Mouse (Mus musculus) midbrain, embryonic 13.5 days (tissue): ENCODE measurements at regions not wholly inside any gene's neighbourhood (a gene's known extent, or its start where the extent isn't known, plus 50 kb on each side); places are given as distances from the start of the nearest gene placed in this dataset.

Source experiments
- ATAC-seq: fragments of 200-750 bp; cut with Nextera tagmentation; 2 replicates; pipeline ENCODE4 v1.8.0; 2017; ENCODE audit warnings: mild to moderate bottlenecking, moderate TSS enrichment, moderate library complexity
- H3K27ac ChIP-seq: fragments of 300-500 bp; sonication (generic); 2 replicates; pipeline ENCODE4 v1.5.1; 2015; ENCODE audit warnings: inconsistent platforms, mild to moderate bottlenecking, moderate library complexity
- H3K27me3 ChIP-seq: fragments of 300-500 bp; sonication (generic); 2 replicates; pipeline ENCODE4 v1.6.1; 2015; ENCODE audit warnings: mild to moderate bottlenecking, inconsistent platforms
- H3K36me3 ChIP-seq: fragments of 300-500 bp; sonication (generic); 2 replicates; pipeline ENCODE4 v1.6.1; 2015; ENCODE audit warnings: mild to moderate bottlenecking, inconsistent platforms
- H3K4me1 ChIP-seq: fragments of 300-500 bp; sonication (generic); replicated peaks from 2 replicates; pipeline ENCODE4 v1.6.1; 2015; ENCODE audit warnings: inconsistent platforms
- H3K4me2 ChIP-seq: fragments of 300-500 bp; sonication (generic); replicated peaks from 2 replicates; pipeline ENCODE4 v1.6.1; 2015; ENCODE audit warnings: moderate library complexity, mild to moderate bottlenecking, inconsistent platforms
- H3K4me3 ChIP-seq: fragments of 300-500 bp; sonication (generic); replicated peaks from 2 replicates; pipeline ENCODE4 v1.5.1; 2015; ENCODE audit warnings: mild to moderate bottlenecking, inconsistent platforms
- H3K9ac ChIP-seq: fragments of 300-500 bp; sonication (generic); replicated peaks from 2 replicates; pipeline ENCODE4 v1.6.1; 2015; ENCODE audit warnings: mild to moderate bottlenecking, inconsistent platforms
- H3K9me3 ChIP-seq: fragments of 300-500 bp; sonication (generic); 2 replicates; pipeline ENCODE4 v1.6.1; 2016; ENCODE audit warnings: mild to moderate bottlenecking, inconsistent platforms
- WGBS: fragments of 180-500 bp; shearing (Covaris S2); methylation state at CpG from one replicate; pipeline ENCODE4 v1.1.7; 2015; 5-methylcytosine and 5-hydroxymethylcytosine counted together

DNA sequence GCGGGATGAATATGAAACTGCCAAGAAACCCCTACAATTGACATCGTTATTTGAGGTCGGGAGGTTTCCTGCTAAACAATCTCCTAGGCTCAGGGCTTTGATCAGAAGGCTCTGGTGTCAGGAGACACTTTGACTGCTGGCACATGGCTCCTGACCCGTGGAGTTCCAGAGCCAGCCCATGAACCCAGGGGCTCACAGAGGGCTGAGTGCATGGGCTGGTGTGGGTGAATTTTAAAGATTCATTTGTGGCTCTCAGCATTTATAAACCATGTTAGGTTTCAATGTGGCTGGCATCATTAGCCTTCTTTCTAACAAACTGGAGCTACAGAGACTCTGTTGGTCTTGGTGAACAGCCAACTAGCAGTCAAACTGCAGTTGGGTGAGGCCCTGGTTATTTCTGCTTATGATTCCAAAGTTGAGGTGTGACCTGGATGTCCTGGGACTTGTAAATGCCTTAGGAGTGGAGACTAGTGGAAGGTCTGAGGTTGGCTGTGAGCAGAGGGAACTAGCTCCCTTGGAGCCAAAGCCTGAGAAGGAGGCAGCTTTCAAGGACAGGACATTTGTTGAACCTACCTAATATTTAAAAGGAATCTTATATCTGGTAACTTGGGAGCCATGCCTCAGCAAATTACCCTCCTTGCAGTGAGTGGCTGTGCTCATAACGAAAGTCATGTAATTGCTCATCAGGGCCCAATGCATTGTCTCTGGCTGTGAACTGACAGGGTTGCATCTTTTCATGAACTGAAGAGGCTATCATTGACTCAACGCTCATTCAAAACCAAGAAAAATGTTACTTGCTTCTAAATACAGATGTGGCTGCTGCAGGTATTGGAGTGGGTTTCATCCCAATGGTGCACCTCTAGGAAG is 108.0 kb upstream of the Mki67 start:
- no peak overlapping the region for H3K27ac ChIP-seq

DNA sequence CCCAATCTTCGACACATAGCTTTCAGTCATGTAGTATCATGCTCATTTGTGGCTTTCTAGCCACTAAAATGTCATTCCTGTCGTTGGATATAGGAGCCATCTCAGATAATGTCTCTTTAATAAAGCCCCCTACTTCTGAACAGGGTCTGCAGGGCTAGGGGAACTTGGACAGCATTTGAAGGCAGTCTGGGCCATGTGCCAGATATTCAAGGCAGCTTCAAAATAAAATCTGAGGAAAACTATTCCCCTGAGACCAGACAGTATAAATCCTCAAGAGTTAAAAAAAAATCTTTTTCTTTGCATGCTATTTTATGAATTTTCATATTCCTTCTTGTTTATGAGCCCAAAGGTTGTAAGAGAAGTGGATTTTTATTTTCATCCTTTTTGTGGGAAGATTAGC is 113.1 kb upstream of the Mki67 start:
- H3K27me3 ChIP-seq, result 0 out of 2 replicates have a peak, but pooled peaks cover 6% of the 10 kb centered on the region
- no peak for ATAC-seq
- H3K27ac ChIP-seq, result no peak overlapping the region
- no peak overlapping the region for H3K4me3 ChIP-seq
- 71% methylated on average over 2 of the region's 2 CpGs for WGBS
- H3K4me1 ChIP-seq, result peaks cover 25% of the 10 kb centered on the region
- H3K36me3 ChIP-seq, result no peaks in the 10 kb centered on the region
- H3K4me2 ChIP-seq, result no peak overlapping the region
- no peaks in the 10 kb centered on the region for H3K9me3 ChIP-seq
- no peak overlapping the region for H3K9ac ChIP-seq

More for the DNA sequence above, 108.0 kb upstream of the Mki67 start:
- Histone ChIP-seq H3K9ac (no peak overlapping the region), H3K9me3 (no peaks in the 10 kb centered on the region), H3K4me2 (no peak overlapping the region), H3K27me3 (0 out of 2 replicates have a peak, but pooled peaks cover 3% of the 10 kb centered on the region), H3K4me3 (no peak overlapping the region), H3K36me3 (no peaks in the 10 kb centered on the region), H3K4me1 (no peaks in the 10 kb centered on the region)
- 84% methylated on average over 6 of the region's 6 CpGs for WGBS
- ATAC-seq, result no peak

- Histone ChIP-seq H3K9me3 (no peaks in the 10 kb centered on the region), H3K27ac (peak overlapping the region; percentile 32; the same call in 1 of the 2 replicates), H3K9ac (no peak overlapping the region), H3K4me1 (peaks cover 41% of the 10 kb centered on the region), H3K4me2 (no peak overlapping the region), H3K36me3 (no peaks in the 10 kb centered on the region), H3K27me3 (peaks cover 22% of the 10 kb centered on the region), H3K4me3 (no peak overlapping the region)
- 56% methylated on average over 9 of the region's 9 CpGs for WGBS
- no peak for ATAC-seq
Measured at GRCm38 (mm10) chr7:135833425-135833824, 117.3 kb upstream of the Mki67 start.

DNA sequence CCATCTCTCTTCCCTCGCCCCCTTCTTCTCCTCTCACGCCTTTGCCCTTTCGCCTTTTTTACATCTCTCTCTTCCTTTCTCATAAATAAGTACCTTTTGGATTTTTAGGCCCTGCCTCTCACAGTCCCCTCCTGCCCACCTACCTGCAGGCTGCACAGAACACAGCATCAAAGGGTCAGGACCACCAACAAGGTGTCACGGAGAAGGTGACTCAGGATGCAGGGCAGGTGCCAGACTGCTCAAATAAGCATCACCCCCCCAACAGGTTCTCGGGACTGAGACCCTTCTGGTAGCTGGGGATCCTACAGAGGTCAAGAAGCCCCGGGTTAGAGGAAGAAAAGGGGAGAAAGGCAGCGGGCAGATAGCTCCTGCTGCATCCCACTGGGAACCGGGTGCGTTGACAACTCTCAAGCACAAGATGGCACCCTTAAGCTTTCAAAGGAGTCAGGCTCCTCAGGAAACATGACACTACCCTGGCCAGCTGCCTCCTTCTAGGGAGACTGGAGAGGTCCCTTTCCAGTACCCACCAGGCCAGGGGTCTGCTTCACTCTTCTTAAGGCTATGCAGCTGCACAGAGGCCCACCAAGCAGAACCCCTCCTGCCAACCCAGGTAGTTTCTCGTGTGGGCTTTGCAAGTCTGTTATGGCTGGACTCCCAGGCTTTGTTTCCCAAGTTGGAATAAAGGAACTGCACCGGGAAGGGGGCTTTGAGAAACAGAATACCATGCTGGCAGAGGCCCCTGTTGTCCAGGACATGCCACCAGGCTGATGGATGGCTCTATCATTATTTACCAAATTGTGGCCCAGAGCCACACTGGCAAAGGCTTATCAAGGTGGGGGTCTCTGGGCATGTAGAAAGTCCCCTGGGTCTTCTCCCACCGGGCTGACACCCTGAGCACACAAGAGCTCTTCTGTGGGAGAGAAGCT is 120.9 kb upstream of the Mki67 start:
- no peaks in the 10 kb centered on the region for H3K36me3 ChIP-seq
- H3K9ac ChIP-seq, result 0 out of 2 replicates have a peak overlapping the region, but pooled peaks have one; percentile 29
- no peak overlapping the region for H3K4me3 ChIP-seq
- H3K9me3 ChIP-seq, result no peaks in the 10 kb centered on the region
- H3K27me3 ChIP-seq, result peaks cover 27% of the 10 kb centered on the region
- 44% methylated on average over 12 of the region's 12 CpGs for WGBS
- peaks cover 31% of the 10 kb centered on the region for H3K4me1 ChIP-seq
- H3K4me2 ChIP-seq, result no peak overlapping the region
- ATAC-seq, result peak; percentile 79
- peak overlapping the region; percentile 3; the same call in 1 of the 2 replicates for H3K27ac ChIP-seq

- H3K4me1 ChIP-seq, result peaks cover 39% of the 10 kb centered on the region
- H3K9ac ChIP-seq, result no peak overlapping the region
- H3K27me3 ChIP-seq, result peaks cover 35% of the 10 kb centered on the region
- no peaks in the 10 kb centered on the region for H3K36me3 ChIP-seq
- H3K4me2 ChIP-seq, result no peak overlapping the region
- H3K9me3 ChIP-seq, result no peaks in the 10 kb centered on the region
- peak overlapping the region; percentile 45; the same call in 1 of the 2 replicates for H3K27ac ChIP-seq
- H3K4me3 ChIP-seq, result no peak overlapping the region
- WGBS, result 61% methylated on average over 5 of the region's 5 CpGs
- ATAC-seq, result no peak
Measured at GRCm38 (mm10) chr7:135844018-135844417, 127.9 kb upstream of the Mki67 start.

DNA sequence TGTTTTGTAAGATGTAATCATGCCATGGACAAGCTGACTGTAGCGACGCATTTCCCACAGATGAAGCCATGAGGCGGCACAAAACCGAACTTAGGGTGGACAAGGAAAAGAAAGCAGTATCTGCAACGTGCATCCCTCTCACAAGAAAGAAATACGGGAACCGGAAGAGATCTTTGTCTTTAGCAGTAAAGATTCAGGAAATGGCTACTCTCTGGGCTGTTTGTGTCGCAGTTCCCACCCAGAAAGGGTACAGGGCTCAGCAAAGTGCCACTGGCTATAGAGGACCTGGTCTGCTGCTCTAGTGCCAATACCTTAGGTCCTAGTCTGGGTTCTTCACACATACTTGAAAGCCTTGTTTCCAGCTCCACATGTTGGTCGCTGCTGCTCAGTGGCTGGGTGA is 131.1 kb upstream of the Mki67 start:
- Histone ChIP-seq H3K36me3 (no peaks in the 10 kb centered on the region), H3K27me3 (peaks cover 43% of the 10 kb centered on the region), H3K4me1 (peaks cover 39% of the 10 kb centered on the region), H3K9me3 (no peaks in the 10 kb centered on the region), H3K4me2 (no peak overlapping the region), H3K4me3 (no peak overlapping the region), H3K9ac (no peak overlapping the region), H3K27ac (no peak overlapping the region)
- 59% methylated on average over 9 of the region's 9 CpGs for WGBS
- ATAC-seq, result no peak

- Histone ChIP-seq H3K4me2 (no peak overlapping the region), H3K9me3 (no peaks in the 10 kb centered on the region), H3K27me3 (peaks cover 49% of the 10 kb centered on the region), H3K4me1 (peaks cover 42% of the 10 kb centered on the region), H3K27ac (no peak overlapping the region), H3K36me3 (no peaks in the 10 kb centered on the region), H3K9ac (no peak overlapping the region), H3K4me3 (no peak overlapping the region)
- ATAC-seq, result no peak
- WGBS, result 69% methylated on average over 4 of the region's 4 CpGs
Measured at GRCm38 (mm10) chr7:135848170-135848569, 132.0 kb upstream of the Mki67 start.

DNA sequence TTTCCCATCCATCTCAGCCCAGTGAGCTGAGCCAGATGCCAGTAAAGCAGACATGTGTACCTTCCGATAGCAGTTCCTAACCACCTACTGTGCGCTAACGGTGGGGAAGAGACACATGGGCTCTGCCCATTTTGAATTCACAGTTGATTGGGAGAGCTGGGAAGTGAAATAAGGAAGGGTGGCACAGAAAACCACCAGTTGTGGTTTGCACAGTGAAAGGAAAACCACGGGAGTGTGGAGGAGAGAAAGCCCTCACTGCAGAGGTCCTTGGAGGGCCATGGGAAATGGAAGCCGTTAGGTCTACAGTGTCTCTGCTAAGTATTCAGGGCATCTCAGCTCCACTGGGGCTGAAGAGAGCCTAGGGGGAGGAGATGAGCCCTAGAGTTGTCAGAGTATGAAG is 132.7 kb upstream of the Mki67 start:
- H3K4me3 ChIP-seq, result no peak overlapping the region
- no peak overlapping the region for H3K27ac ChIP-seq
- H3K9me3 ChIP-seq, result no peaks in the 10 kb centered on the region
- H3K4me2 ChIP-seq, result no peak overlapping the region
- H3K9ac ChIP-seq, result no peak overlapping the region
- peaks cover 48% of the 10 kb centered on the region for H3K27me3 ChIP-seq
- peaks cover 42% of the 10 kb centered on the region for H3K4me1 ChIP-seq
- ATAC-seq, result no peak
- 76% methylated on average over 5 of the region's 5 CpGs for WGBS
- H3K36me3 ChIP-seq, result no peaks in the 10 kb centered on the region

DNA sequence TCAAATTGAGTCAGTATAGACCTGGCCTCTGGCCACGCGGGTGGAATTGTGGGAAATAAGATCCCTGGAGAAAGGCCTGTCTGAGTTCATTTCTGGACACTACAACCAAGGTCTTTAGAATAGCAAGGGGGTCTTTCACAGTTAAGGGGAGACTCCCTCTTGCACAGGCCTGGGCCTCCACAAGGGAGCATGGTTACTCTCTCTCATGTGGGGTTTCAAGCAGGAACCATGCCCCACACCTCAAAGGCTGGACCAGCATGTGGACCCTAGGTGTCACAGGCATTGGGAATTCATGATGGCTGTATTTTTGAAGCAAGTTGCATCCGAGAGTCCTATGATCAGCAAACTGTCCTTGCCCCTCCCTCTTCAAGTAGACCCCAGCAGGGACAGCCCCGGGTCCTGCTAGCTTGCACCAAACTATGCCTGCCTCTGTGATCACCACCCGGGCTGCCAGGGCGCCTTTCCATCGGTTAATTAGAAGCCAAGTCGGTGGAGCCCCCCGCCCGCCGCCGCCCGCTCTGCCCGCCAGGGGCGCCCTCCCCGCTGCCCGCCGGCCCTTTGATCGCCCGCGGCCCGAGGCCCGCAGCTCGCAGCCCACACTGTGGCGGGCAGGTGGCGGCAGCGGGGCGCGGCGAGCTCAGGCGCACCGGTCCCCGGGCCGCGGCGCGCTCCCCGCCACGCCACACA is 137.1 kb upstream of the Mki67 start:
- peak overlapping the region; percentile 57 for H3K4me2 ChIP-seq
- H3K9ac ChIP-seq, result peak overlapping the region; percentile 55
- peak overlapping the region; percentile 37; the same call in 1 of the 2 replicates for H3K27ac ChIP-seq
- 5% methylated on average over 39 of the region's 39 CpGs for WGBS
- peak; percentile 90 for ATAC-seq
- H3K4me1 ChIP-seq, result peaks cover 16% of the 10 kb centered on the region
- H3K36me3 ChIP-seq, result no peaks in the 10 kb centered on the region
- no peaks in the 10 kb centered on the region for H3K9me3 ChIP-seq
- peaks cover 34% of the 10 kb centered on the region for H3K27me3 ChIP-seq
- peak overlapping the region; percentile 31 for H3K4me3 ChIP-seq

DNA sequence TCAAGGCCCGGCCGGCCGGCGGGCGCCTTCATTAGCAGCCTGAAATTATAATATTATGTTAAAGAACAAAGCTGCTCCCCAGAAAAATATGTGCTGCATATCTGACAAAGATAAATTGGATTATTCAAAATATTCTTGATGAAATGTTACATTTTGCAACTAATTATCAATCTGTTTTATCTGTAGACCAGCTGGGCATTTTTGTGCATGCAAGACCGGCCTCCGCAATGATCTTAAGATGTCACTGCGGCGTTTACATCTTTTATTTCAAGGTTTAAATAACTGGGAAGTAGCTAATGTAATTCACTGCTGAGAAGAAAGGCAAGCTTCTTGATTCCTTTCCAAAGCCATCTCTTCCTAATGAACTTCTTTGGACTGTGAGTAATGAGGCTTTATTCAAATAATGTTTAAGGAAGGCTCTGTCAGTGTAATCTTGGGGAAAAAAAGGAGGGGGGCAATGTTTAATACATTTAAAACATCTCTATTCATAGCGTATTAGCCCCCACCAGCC is 137.7 kb upstream of the Mki67 start:
- H3K4me3 ChIP-seq, result peak overlapping the region; percentile 31
- H3K4me1 ChIP-seq, result peaks cover 16% of the 10 kb centered on the region
- H3K9me3 ChIP-seq, result no peaks in the 10 kb centered on the region
- H3K4me2 ChIP-seq, result peak overlapping the region; percentile 57
- H3K9ac ChIP-seq, result peak overlapping the region; percentile 55
- H3K27me3 ChIP-seq, result peaks cover 32% of the 10 kb centered on the region
- 9% methylated on average over 10 of the region's 10 CpGs for WGBS
- peak overlapping the region; percentile 45; the same call in 1 of the 2 replicates for H3K27ac ChIP-seq
- H3K36me3 ChIP-seq, result no peaks in the 10 kb centered on the region
- no peak for ATAC-seq

- no peak for ATAC-seq
- Histone ChIP-seq H3K27me3 (peaks cover 8% of the 10 kb centered on the region), H3K4me2 (no peak overlapping the region), H3K27ac (no peak overlapping the region), H3K9ac (no peak overlapping the region), H3K9me3 (no peaks in the 10 kb centered on the region), H3K4me3 (no peak overlapping the region), H3K36me3 (no peaks in the 10 kb centered on the region), H3K4me1 (peaks cover 11% of the 10 kb centered on the region)
- WGBS, result 77% methylated on average over 4 of the region's 4 CpGs
Measured at GRCm38 (mm10) chr7:135860288-135860687, 144.1 kb upstream of the Mki67 start.
